Mouse (Mus musculus) liver, embryonic 14.5 days (tissue): ENCODE measurements around the gene Mgrn1.

Source experiments
- CTCF ChIP-seq: IDR thresholded peaks from 2 replicates; pipeline ENCODE4 v1.5.1; 2016; ENCODE audit warnings: antibody characterized with exemption, low read depth, control low read depth
- EP300 ChIP-seq: IDR thresholded peaks from 2 replicates; pipeline ENCODE4 v1.6.1; 2016; ENCODE audit warnings: antibody characterized with exemption, low read depth

DNA sequence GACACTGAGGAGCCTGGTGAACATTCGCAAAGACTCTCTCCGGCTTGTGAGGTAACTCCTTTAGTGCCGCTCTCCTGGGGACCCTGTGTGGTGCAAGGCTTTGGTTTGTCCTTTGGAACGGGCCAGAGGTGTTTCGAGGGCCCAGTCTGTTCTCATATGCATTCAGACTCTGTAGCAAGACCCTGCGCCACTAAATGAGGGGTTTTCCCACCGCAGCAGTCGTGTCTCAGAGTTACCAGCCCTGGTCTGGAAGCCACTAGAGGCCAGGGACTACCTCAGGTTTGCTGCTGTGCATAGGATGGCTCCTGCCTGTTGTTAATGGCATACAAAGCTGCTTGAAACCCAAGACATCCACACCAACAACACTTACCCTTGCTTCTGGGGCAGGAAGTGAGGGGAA is 24.7 kb downstream of the Mgrn1 start:
- TF ChIP-seq CTCF (no peak), EP300 (no peak)
